Mouse (Mus musculus) fat pad, adult 2 months (tissue): ENCODE measurements around the gene Gm5475.
"Not testable (repeated sequence)": the region's sequence is repeated elsewhere in the genome, so short reads cannot be mapped to it uniquely, and the experiment has no call there.

ENCODE experiments used
- DNase-seq: peaks from one replicate; pipeline ENCODE4 v3.0.0-alpha.2; 2011; ENCODE audit warnings: low read depth, low spot score; ENCODE audit errors: extremely low read depth

The Gm5475 gene

DNA sequence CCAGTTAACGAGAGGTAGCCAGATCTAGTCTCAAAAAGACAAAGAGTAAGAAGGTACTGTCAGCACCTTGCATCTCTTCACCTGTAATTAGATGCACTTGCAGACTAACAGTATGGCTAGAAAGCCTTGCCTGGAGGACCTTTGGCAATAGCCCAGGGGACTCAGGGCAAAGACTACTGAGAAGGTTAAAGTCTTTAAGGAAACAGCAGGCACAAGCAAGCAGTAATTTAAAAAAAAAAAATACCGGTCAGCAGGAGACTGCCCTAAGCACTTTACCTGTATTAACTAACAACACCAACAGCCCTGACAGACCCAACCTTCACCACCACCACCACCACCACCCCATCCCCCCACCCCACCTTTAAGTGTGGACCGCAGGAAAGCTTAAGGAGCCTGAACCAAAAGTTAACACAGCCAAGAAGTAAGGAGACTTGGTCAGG, at the start of gene Gm5475:
TSS of gene Gm5475 (plus strand) at position 390 of the 440 bp plus-strand sequence.
- not testable (repeated sequence) for DNase-seq

DNA sequence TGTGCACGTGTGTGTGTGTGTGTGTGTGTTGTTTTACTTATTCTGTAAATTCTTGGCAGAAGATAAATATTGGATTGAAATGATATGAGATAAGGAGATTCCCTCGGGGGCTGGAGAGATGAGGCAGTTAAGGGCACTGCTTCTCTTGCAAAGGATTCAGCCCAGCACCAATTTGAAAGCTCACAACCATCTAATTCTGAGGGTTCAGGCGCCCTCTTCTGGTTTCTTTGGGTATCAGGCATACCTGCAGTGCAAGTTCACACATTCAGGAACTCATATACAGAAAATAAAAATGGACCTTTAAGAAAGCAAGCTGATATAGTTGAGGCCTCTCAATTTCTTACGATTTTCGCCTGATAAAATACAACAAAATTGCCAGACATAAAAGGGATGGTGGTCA, 46.9 kb upstream of the Gm5475 start:
- DNase-seq = no peak

DNA sequence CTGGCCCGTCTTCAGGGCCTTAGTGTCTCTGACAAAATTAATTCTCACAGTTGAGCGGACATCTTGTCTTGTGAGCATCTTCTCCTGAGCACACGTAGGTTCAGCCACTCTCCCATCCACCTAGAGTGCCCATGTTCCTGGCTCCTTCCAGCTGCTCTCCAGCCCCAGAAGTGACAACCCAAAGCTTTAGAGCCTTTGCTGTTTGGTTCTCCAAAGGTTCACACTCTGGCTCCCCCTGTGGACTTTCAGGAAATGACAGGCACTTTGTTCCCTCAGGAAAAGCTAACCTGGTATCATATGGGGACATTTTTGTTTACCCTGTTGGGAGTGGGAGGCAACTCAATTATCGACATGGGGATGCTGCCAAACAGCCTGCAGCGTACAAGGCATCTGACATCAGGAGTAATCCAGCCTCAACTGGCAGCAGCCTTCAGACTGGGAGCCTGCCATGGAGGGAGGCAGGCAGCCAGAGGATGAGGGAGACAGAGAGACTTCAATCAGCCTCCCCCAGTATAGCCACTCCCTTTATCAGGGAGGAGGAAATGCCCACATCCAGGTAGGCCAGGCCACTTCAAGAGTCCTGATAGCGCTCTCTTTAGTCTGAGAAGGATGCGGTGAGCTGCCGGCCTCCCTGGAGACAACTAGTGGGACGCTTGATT, 44.0 kb upstream of the Gm5475 start:
- DNase-seq = not testable (repeated sequence)

DNA sequence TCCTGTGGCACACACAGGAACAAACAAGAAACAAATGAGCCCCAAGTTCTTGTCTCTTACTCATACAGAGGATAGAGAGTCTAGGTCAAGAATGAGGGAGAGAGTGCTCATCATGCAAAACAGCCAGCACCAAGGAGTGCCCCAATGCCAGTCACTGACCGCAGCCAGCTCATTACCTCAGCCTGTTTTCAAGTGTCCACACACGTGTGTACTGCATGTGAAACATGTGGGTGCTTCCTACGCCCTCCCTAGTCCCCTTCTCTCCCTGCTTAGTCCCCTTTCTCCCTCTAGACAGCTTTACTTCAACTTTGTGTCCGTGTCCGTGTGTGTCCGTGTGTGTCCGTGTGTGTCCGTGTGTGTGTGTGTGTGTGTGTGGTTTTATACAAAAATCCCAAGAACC, 42.3 kb upstream of the Gm5475 start:
- DNase-seq = no peak

DNA sequence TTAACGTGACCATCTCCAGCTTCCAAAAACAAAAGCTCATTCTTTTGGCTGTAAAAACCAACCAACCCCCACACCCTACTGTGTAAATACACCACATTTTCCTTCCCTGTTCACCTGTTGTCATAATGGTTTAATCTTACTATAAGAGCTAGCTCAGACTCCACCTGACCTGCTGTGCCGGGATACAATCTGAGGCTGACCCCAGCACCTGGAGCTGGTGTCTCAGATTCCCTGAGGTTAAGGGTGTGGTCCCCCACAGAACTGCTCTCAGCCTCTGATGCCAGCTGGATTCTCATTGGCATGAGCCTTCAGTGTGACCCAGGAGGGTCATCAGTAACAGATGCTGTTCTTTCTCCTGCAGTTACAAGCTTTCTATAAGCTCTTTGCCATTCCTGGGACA, 41.8 kb upstream of the Gm5475 start:
- no peak for DNase-seq

DNA sequence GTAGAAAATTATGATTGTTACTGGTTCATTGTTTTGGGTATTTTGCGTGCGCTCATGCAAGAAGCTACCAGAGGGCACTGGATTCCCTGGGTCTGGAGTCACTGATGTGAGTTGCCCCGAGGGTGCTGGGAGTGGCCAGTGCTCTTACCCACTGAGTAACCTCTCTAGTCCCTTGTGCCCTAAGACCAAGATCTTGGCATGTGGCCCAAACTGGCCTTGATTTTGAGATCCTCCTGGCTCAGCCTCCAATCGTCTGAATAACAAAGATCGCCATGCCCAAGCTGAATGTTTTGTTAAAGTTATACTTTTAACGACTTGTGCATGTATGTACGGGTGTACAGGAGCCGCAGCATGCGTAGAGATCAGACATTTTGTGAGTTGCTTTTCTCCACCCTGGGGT, 36.2 kb upstream of the Gm5475 start:
- DNase-seq = no peak

DNA sequence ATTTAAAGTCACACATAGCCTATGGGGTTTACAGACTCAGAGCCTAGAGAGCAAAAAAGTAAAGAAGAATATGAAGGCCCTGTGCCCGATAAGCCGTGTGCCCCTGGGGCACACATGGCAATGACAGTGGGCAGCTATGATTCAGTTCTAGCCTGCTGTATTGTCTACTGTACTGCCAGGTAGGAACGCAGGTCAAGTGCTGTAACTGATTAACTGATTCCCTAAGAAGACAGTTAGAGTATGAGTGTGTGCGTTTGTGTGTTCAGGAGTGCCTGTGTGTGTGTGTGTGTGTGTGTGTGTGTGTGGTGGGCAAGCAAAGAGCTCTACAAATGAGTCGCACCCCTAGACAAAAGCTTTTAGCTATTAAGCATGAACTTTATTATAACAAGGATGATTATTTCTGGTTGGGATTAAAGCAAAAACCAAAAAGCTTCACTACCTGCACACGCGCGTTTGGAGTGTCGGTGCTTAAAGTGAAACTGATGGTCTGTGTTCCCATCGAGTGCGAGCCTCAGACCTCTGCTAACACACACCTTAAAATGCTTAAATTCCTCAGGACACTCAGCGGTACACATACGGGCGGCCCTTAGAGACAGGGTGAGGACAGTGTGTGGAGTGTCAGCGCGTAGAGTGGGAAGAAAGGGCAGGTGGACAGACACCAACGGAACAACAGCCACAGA, 34.3 kb upstream of the Gm5475 start:
- DNase-seq = no peak

DNA sequence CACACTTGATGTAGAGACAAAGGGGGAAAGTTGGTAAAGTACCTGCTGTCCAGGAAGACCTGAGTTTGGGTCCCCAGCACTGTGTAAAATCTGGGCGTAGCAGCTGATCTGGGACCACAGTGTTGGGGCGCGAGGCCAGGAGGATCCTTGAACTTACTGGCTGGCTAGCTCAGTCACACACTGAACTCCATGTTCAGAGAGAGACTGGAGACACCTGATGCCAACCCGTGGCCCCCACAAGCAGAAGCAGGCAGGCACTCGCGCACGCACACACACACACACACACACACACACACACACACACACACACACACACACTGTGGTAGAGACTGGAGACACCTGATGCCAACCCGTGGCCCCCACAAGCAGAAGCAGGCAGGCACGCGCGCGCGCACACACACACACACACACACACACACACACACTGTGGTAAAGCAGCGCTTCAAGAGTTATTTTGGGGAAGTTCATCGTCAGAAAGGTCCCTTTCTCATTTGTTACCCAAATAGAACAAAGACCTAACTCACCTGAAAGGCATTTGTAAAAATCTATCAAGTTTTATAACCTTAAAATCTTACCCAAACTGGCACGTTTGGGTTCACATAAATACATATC, 33.6 kb upstream of the Gm5475 start:
- DNase-seq = no peak

DNA sequence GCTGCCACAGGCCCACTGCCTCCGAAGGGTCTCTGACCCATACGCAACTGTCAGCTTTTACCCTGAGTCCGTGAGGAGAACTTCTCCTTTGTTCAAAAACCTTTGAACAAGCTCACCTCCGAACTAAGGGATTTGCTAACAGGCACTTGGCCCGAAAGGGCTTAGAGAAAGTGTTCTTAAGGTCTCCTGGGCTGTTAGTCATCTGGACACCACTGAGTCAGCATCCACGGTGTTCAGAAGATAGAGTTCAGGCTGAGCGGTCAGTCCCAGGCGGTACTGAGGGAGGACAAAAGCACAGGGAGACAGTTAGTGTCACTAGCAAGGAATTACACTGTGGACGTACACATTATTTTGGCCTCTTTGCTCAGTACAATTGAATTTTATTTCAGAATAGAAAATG, 33.1 kb upstream of the Gm5475 start:
- DNase-seq = no peak

DNA sequence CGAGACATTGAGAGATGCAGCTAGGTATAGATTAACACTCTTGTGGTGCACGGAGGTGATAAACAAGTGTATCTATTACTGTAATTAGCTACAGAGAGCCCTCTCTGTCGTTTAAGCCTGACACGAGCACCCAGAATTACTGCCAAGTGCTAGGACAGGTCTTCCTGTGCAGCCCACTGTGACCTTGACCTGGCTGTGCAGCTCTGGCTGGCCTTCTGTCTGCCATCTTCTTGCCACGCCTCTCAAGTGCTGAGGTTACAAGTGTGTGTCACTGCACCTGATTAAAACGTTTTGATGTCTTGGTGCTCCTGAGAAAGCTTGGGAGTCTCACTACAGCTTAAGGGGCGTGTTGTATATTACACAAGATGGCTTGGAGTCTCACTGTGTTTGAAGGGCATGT, 30.9 kb upstream of the Gm5475 start:
- DNase-seq = no peak

DNA sequence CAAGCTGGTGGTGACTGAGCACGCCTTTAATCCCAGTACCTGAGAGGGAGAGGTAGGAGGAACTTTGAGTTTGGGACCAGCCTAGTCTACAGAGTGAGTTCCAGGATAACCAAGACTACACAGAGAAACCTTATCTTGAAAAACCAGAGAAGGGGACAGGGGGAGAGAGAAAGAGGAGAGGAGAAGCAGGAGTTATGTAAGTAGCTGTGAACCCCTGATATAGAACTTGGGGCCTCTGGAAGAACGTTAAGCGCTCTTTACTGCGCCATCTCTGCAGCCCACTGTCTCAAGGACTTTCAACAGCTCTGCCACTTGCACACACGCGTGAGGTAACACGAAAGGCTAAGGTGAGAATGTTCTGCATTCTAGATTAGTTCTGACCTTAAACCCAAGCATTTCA, 30.3 kb upstream of the Gm5475 start:
- no peak for DNase-seq

DNA sequence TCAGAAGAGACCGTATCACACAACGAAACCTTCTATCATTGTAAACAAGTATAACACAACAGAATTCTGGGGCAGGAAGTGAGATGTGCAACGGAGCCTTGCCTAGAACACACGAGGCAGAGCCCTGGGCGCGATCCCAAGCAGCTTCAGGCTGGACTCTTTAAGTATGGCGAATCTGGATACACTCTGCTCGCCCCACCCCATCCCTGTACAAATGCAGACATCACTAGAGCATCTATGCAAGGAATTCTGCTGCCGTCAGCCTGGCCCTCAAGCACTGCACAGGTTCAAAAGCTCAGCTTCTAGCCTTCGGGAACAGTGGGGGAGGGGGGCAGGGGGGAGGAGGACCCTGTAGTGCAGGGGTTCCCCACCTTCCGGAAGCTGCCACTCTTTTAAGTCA, 28.9 kb upstream of the Gm5475 start:
- DNase-seq = no peak

DNA sequence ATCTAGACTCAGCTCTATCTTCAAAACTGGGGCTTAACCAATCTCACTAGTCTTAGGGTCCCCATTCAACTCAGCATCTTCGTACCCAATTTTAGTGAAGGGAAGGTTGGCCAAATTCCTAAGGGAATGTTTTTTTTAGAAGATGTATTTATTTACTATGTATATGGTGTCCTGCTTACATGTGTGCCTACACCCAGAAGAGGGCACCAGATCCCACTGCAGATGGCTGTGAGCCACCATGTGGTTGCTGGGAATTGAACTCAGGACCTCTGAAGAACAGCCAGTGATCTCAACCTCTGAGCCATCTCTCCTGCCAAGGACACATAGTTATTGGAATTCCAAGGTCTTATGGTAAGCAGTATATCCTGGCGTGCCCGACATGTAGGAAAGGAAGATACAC, 26.4 kb upstream of the Gm5475 start:
- DNase-seq = no peak

DNA sequence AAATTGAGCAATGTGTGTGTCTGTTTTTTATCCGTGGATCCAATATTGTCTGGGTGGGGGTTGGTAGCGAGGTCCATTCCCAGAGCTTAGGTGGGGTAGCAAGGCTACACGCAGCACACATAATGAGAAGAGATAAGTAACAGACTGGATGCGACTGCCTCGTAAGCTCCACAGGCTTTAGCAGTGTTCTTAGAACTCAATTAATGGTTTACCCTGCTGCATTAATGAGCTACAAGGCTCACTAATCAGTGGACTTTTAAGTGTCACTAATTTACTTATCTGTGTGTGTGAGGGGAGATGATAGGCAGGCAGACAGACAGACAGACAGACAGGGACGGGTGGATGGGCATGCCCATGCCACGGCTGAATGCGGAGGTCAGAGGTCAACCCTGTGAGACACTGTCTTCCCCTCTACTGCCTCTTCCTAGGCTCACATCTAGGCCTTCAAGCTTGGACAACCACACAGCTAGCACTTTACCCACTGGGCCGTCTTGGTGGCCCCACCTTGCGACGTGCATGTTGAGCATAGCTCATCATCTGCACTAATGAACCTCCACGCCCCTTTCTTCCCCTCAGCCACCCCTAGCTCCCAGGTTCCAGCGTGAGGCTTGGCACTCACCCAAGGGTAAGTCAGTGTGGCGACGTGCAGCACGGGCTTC, 21.2 kb upstream of the Gm5475 start:
- no peak for DNase-seq

DNA sequence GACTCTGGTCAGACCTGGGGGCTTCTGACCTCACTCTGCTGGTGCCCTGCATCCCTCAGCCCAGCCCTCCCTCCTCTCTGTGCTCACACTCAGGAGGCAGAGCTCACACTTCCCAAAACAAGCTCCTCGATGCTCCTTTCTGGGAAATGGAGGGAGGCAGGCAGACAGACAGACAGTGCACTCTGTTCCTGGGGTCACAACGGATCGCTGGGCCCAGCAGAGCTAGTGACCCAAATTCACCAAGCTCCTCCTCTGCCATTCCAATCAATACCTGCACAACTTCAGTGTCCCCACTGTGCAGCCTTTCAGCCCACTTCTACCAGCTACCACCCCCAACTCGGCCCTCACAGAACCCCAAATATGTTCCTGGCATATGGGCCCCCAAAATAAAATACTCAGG, 20.1 kb upstream of the Gm5475 start:
- DNase-seq = no peak

DNA sequence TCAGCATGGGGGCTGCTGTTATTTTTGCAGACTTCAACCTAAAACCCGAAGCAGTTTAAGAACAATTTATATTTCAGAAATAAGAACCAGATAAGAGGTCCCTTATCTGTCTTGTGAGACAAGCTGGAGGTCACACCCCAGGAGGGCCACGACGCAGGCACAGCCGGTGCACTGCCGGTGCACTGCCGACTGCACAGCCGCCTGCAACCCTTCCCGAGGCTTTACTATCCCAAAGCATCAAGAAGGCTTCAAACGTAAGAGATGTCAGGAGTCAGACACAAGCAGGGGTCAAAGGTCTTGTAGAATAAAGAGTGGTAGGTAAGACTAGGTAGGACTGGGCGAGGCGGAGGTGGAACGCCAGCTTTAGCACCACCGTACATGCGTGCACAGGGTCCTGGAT, 19.6 kb upstream of the Gm5475 start:
- DNase-seq = no peak

DNA sequence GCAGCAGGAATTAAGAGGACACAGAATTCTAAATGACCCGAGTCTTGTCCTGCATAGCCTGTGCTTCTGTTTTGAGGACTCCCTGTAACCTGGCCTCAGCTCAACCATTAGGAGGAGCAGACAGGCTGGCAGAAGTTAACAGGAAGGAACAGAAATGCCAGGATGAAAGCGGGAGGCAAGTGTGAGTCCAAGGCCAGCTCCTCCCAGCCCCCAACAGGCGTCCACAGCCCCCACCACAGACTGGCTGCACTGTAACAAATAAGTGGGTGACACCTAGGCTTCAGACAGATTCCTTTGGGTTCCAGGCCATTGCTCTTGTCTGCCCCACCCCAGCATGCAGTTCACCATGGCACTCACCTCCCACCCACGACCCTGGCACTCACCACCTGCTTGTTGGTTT, 19.1 kb upstream of the Gm5475 start:
- no peak for DNase-seq

DNA sequence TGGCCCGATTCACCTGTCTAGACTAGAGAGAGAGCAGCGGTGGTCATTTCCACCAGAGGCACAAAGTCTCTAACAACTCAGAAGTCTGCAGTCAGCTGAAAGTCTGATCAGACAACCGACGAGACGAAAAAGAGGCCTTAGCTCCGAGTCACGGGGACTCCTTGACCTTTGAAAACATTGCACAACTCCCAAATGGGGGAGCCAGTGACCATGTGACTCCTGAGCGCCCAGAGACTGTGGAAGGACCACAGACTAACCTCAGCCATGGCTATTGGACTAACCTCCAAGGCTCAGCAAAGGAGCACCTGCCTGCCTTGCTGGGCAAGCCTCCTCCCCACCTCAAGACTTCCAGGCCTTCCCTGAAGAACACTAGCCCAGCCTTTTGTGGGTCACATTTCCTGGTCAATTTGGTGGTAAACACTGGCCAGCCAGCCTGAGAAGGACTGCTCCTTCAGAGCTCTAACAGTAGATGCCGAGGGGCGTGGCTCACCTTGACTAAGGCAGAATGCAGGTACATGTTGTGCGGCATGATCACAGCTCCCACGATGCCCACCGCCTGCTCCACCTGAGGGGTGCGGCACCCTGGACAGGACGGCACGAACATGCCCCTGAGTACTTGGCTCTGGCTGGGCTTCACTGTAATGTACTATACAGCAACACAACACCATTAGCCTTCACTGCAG, 18.5 kb upstream of the Gm5475 start:
- no peak for DNase-seq

DNA sequence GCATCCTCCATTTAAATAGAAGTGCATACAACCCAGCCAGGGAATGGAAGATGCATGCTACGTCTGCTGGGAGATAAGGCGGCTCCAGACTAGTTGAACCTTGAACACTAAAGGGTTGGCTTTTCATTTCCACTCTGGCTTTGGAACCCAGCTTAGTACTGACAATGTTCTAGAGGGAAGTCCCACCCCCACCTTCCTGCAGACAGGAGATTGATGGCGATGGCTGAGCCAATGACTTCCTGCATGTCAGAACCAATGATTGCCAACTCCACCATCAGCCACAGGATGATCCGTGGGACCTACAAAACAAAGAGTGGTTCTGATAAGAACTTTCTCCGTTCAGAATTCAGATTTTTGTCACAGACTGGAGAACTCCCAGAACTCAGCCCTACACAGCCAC, 15.9 kb upstream of the Gm5475 start:
- DNase-seq = no peak

DNA sequence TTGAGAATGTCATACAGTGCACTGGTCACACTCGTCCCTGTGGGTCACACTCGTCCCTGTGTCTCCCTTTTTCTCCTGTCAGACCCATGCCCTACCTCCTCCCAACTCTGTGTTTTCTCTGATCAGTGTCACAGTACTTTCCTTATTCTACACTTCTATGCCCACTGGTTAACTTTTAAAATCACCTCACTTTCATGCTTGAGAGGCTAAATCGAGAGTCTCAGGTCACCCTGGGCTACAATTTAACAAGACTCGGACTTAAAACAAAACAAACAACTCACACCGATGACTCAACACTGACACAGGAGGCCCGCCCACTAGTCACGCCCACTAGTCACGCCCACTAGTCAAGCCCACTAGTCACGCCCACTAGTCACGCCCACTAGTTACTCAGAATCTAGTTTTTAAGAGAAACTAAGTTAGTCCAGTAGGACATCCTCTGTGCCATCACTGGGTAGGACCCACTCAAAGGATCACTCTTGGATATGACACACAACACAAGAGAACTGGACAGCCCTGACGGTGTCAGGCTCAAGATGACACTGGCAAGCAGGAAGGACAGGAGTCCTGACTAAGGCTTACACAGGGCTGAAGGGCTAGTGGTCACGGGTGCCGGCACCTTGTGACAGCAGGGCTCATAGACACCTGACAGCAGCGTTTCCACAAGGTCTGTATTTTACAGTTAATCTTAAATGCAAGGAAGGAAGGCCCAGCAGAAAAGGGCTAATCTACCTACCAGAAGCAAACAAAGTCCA, 10.9 kb upstream of the Gm5475 start:
- no peak for DNase-seq

DNA sequence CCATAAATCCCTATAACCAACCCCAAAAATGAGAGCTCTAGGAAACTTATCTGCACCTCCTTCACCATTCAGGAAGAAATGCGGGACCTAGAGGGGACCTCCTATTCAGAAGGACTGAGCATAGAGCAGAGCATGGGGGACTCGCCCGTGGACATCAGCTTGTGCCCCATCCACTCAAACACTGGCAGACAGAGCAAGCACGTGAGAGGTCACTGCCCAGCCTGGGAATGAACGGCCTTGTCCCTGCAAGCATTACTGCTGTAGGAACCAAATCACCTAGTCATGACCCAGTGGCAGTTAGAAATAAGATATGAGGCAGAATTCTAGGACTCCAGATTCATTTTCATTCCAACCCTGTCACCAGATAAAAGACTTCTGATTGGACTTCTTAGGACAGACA, 10.2 kb upstream of the Gm5475 start:
- no peak for DNase-seq
